Mouse (Mus musculus) lung, postnatal 36 days (tissue): ENCODE results near the gene Wdr66.
"Not testable (repeated sequence)": the region's sequence is repeated elsewhere in the genome, so short reads cannot be mapped to it uniquely, and the experiment has no call there.

ENCODE experiments used
- DNase-seq: peaks from one replicate; pipeline ENCODE4 v3.0.0; 2022; ENCODE audit warnings: mixed read lengths

Wdr66 gene

DNA sequence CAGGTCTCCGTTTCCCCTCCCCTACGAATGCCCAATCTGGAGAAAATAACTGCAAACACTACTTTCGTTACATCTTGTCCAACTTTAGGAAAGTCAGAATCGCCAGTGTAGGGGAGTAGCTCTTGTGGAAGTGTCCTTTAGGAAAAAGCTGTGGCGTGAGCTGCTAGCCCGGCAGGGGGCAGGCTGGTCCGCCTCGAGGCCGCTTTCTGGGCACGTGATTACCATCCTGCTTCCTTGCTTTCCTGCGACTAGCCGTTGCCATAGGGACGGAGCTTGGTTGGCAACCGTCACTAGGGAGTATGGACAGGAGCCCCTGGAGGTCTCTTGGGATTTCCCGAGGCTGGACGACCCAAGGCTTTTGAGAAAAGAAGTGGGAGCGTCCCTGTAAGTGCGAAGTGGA is at the start of gene Wdr66:
Wdr66 (plus strand) TSS at position 269 of the 400 bp plus-strand sequence.
- DNase-seq = peak; percentile 87

GRCm38 (mm10) chr5:123202771-123203170 is 49.1 kb upstream of the Wdr66 start:
- not testable (repeated sequence) for DNase-seq

- DNase-seq = not testable (repeated sequence)
Measured at GRCm38 (mm10) chr5:123203591-123203990, 48.3 kb upstream of the Wdr66 start.

DNA sequence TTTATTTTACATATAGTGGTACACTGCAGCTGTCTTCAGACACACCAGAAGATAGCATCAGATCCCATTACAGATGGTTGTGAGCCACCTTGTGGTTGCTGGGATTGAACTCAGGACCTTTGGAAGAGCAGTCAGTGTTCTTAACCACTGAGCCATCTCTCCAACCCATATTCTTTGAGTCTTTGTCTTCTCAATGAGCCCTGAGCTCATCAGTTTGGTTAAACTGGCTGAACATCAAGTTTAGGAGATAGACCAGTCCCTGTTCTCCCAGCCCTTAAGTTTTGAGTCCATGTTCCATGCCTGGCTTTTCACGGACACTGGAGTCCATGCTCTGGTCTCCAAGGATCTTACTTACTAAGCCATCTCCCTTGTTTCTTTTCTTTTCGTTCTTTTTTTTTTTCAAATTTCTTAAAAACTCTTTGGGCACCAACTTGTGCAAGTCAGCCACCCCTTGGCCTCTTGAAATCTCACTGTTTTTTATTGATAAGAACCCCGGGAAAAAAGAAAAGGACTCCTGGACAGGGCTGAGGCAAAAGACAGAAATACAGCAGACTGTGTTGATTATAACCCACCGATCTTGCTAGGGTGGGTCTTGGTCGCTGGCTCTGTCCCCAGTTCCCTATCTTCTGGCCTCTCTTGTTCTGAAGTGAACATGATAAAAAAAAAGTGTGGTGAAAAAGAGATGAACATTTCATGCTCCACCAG is 29.4 kb upstream of the Wdr66 start:
- DNase-seq = not testable (repeated sequence)

DNA sequence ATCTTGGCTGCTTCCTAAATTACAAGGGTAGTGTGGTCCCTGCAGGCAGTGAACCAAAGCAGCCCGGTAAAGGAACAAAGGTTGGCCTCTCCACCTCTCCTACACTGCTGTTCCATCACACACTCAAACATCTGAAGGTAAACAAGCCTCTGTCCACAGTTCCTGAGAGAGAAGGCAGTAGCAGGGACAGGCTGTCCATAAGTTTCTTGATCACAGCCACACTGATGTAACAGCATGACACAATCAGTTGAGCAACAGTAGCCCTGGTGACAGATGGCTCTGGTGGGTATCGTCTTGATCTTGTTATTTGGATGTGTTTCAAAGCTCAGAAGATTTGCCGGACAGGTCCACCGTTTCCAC is 28.9 kb upstream of the Wdr66 start:
- DNase-seq = peak; percentile 21

DNA sequence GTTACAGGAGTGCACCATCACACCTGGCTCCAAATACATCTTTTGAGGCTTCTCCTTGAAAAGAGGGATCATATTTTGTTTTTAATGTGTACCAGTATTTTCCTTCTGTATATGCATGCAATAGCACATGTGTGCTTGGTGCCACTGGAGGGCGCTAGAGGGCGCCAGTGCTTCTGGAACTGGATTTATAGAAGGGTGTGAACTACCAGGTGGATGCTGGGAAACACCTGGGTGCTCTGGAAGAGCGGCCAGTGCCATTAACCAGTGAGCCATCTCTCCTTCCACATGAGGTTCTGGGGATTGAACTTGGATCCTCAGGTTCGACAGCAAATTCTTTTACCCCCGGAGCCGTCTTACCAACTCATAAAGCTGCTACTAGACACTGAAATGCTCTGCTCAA is 28.0 kb upstream of the Wdr66 start:
- not testable (repeated sequence) for DNase-seq

- DNase-seq = no peak
Measured at GRCm38 (mm10) chr5:123226851-123227250, 25.1 kb upstream of the Wdr66 start.

DNA sequence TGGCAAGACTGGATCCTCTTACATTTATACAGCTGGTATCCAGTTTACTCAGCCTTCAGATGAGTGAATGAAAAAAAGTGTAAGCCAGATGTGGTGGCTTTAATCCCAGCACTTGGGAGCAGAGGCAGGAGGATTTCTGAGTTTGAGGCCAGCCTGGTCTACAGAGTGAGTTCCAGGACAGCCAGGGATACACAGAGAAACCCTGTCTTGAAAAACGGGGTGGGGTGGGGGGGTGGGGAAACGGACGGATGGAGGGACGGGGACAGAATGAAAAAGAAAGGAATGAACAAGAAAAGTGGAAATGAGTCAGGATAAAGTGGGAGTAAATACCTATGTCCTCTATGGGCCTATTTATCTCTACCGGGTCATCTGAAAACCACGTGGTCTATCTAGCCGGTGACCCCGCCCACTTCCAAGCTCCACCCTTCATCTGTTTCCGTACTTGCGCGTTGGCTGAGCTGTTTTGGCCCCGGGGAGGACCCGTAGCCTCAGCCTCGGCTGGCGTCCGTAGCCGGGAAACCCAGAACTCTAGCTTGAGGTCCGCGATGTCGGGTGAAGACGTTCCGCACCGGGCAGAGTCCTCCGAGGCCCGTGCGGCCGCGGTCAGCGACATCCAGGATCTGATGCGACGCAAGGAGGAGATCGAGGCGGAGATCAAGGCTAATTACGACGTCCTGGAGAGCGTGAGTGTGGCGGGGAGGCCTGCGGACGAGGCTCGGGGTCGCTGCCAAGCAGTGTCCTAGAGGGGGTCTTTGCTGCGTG is 24.0 kb upstream of the Wdr66 start:
- DNase-seq = peak; percentile 98

- DNase-seq = no peak
Measured at GRCm38 (mm10) chr5:123228524-123228922, 23.4 kb upstream of the Wdr66 start.

- DNase-seq = no peak
Measured at GRCm38 (mm10) chr5:123229296-123229695, 22.6 kb upstream of the Wdr66 start.

DNA sequence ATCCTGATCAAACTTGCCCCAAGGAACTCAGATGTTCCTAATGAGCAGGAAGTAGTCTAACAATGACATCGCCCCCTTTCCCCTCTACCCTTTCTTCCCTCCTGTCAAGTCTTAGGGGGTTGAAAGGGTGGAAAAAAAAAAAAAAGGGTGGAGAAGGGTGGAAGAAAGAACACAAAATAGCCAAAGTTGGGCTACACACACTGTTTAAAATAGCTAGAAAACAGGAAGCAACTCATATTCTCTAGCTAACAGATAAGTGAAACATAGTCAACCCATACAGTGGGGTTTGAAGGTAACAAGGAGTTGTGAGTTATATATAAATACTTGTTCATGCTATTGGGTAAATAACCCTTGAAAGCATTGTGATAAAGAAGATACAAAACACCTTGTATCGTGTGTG is 19.7 kb upstream of the Wdr66 start:
- DNase-seq = no peak

- peak; percentile 59 for DNase-seq
Measured at GRCm38 (mm10) chr5:123235731-123236130, 16.2 kb upstream of the Wdr66 start.

- DNase-seq = no peak
Measured at GRCm38 (mm10) chr5:123236426-123236825, 15.5 kb upstream of the Wdr66 start.

- DNase-seq = peak; percentile 37
Measured at GRCm38 (mm10) chr5:123239501-123239900, 12.4 kb upstream of the Wdr66 start.

DNA sequence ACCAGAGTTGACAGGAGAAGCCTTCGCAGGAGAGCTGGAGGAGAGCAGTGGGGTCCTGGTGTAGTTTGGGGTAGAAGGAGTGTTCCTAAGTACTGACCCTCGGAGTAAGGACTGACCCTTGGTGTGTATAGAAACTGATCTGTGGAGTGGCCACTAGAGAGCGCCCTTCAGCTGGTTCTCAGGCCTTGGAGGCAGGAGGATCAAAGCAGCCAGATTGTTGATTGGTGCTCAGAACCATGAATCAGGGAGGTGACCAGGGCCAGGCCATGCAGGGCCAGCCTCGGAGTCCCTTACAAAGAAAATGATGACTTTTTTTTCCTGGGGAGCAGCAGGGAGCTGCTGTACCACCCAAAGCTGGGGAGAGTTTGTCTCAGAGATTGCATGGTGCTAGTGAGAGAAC is 6.4 kb upstream of the Wdr66 start:
- DNase-seq = peak; percentile 45

- no peak for DNase-seq
Measured at GRCm38 (mm10) chr5:123251390-123251789, 512 bp upstream of the Wdr66 start.

DNA sequence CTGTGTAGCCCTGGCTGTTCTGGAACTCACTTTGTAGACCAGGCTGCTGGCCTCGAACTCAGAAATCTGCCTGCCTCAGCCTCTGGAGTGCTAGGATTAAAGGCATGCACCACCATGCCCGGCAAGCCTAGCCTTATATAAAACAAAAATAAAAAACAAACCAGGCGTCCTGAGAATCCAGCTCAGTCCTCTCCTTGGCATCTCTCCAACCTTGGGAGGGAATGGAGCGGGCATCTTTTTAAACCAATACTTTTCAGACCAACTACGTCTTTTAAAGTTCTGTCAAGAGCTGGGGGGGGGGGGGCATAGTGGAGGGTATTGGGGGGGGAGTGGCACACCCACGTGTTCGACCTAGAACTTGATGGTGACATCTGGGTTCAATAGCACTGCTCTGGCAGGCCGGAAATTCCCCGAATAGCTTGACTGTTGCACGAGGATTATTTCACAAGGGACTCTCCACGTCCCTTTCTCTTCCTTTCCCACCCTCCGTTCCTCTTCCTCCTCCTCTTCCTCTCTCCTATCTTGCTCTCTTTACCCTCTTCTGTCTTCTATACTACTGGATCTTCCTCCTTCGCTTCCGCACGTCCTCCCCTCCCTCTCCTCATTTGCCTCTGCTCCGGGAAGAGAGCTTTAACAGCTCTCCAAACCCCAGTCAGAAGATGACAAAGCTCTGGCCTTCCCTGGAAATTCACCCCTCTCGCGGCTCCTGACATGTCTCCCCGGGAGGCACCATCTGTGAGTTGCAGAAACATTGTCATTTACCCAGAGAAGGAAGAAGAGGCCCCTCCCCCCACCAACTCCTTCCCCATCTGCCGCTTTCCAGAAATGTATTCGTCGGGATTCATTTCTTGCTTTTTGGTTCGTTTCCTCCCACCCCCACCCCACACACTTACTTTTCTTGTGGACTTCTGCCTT is 5.2 kb downstream of the Wdr66 start:
- DNase-seq = peak; percentile 51

- DNase-seq = peak; percentile 84
Measured at GRCm38 (mm10) chr5:123258990-123259389, 7.1 kb downstream of the Wdr66 start.

- no peak for DNase-seq
Measured at GRCm38 (mm10) chr5:123260698-123261097, 8.8 kb downstream of the Wdr66 start.

- DNase-seq = no peak
Measured at GRCm38 (mm10) chr5:123266909-123267308, 15.0 kb downstream of the Wdr66 start.

- no peak for DNase-seq
Measured at GRCm38 (mm10) chr5:123268477-123269474, 16.9 kb downstream of the Wdr66 start.

GRCm38 (mm10) chr5:123270917-123271316 is 19.0 kb downstream of the Wdr66 start:
- DNase-seq = no peak
